In the genomic region with DNA sequence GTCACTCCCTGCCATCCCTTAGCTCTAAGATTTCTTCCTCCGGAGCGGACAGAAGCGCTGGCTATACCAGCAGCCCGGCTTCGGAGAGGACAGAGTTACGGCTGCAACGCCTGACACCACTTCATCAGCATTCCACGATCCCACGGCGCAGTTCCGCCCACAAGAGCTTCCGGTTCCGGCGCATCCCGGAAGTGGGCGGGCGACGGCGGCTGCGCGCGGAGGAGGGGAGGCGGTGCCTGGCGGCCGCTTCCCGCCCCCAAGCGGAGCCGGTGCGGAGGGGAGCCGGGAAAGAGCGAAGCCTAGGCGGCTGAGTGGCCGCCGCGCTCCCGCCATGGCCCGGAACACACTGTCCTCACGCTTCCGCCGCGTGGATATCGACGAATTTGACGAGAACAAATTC, we compare ENCODE assay signal across 8 mouse cellular contexts. TPM values are rescaled to one million over a fixed set of nuclear protein-coding genes. Genes with fewer than 3 reads are reported as not detected.
A peak's percentile ranks its signal among the peaks of the same experiment; 100 is the strongest.
DNase-seq lines count a peak whose midpoint lies in the region; ATAC-seq and TF ChIP-seq lines count a peak whose summit lies in the region.

No protein-coding gene starts in this region.

- H3K9ac ChIP-seq in lung, embryonic 15.5 days: peak overlapping the region; percentile 89

- TF ChIP-seq POLR2A in olfactory bulb, adult 2 months (IDR thresholded peaks at IDR 0.05; ENCODE audit: insufficient read depth, low read depth, low read length): peak; percentile 93

- H3K36me3 ChIP-seq in lung, embryonic 15.5 days: peaks cover 12% of the 10 kb centered on the region

- no peaks in the 10 kb centered on the region for H3K9me3 ChIP-seq in lung, embryonic 15.5 days

- peak overlapping the region; percentile 93 for H3K27ac ChIP-seq in lung, embryonic 15.5 days
- peak overlapping the region; percentile 74 for H3K27ac ChIP-seq in olfactory bulb, adult 2 months (ENCODE audit: insufficient read depth, low read depth, low read length)

- H3K4me2 ChIP-seq in lung, embryonic 15.5 days: peak overlapping the region; percentile 87

- H3K4me3 ChIP-seq in lung, embryonic 15.5 days: peak overlapping the region; percentile 85
- H3K4me3 ChIP-seq in olfactory bulb, adult 2 months (ENCODE audit: insufficient read depth, low read depth, low read length): peak overlapping the region; percentile 89

- peaks cover 43% of the 10 kb centered on the region for H3K4me1 ChIP-seq in lung, embryonic 15.5 days
- peaks cover 13% of the 10 kb centered on the region for H3K4me1 ChIP-seq in olfactory bulb, adult 2 months (ENCODE audit: control insufficient read depth, insufficient read depth, low read length)

- no peaks in the 10 kb centered on the region for H3K27me3 ChIP-seq in lung, embryonic 15.5 days

- ATAC-seq in hematopoietic stem cell, adult 5-6 weeks (replicated peaks in 1 of 2; ENCODE audit: insufficient read depth in 1 of 2, low FRiP score in 2 of 2, low TSS enrichment in 1 of 2, low read depth in 1 of 2, poor library complexity in 2 of 2, severe bottlenecking in 2 of 2): peak; percentile 31 to 60
- ATAC-seq in lung, embryonic 15.5 days (ENCODE audit: borderline replicate concordance, extremely low read depth, low FRiP score, low TSS enrichment): peak; percentile 89

- TF ChIP-seq CTCF in olfactory bulb, adult 2 months (IDR thresholded peaks at IDR 0.05; ENCODE audit: insufficient read depth, low read depth, low read length): no peak

- WGBS in lung, embryonic 15.5 days: under 1% methylated on average over 44 of the region's 44 CpGs
- WGBS in olfactory bulb, adult 2 months: under 1% methylated on average over 44 of the region's 44 CpGs

- peak; percentile 96 for DNase-seq in MN1 (ENCODE audit: low spot score)
- DNase-seq in cerebellum, adult 8-10 months: peak; percentile 92
- peak; percentile 88 for DNase-seq in forelimb bud, embryonic 11.5 days (ENCODE audit: low read depth, low spot score)
- DNase-seq in layer of hippocampus, adult 9-10 months (ENCODE audit: low spot score): peak; percentile 76
- peak; percentile 87 to 90 for DNase-seq in thymus, adult 18-20 months

RNA-seq across cellular contexts. Expression of a gene that starts 2.4 kb away (rescaled TPM):
- 1,207 and 1,504 TPM in 2 replicates for total RNA-seq in hematopoietic stem cell, adult 5-6 weeks (2017)
- polyA plus RNA-seq in lung, embryonic 15.5 days (2015; fragmentation: Nextera tagmentation; extraction: Ambion mirVana): 831 and 909 TPM in 2 replicates
- polyA plus RNA-seq in olfactory bulb, adult 2 months (2012; ENCODE audit: insufficient read depth, insufficient read length, low replicate concordance, missing spikeins): not detected in 2 replicates

RNA-seq across cellular contexts. Expression of a gene that starts 2.7 kb away (rescaled TPM):
- total RNA-seq in hematopoietic stem cell, adult 5-6 weeks (2017): 61.2 and 64.3 TPM in 2 replicates
- 126 and 129 TPM in 2 replicates for polyA plus RNA-seq in lung, embryonic 15.5 days (2015; fragmentation: Nextera tagmentation; extraction: Ambion mirVana)
- polyA plus RNA-seq in olfactory bulb, adult 2 months (2012; ENCODE audit: insufficient read depth, insufficient read length, low replicate concordance, missing spikeins): not detected in 2 replicates

RNA-seq across cellular contexts. Expression of a gene that starts 10.6 kb away (rescaled TPM):
- 0.44 and 0.65 TPM in 2 replicates for total RNA-seq in hematopoietic stem cell, adult 5-6 weeks (2017)
- polyA plus RNA-seq in lung, embryonic 15.5 days (2015; fragmentation: Nextera tagmentation; extraction: Ambion mirVana): 1.4 and 2.1 TPM in 2 replicates
- not detected in 2 replicates for polyA plus RNA-seq in olfactory bulb, adult 2 months (2012; ENCODE audit: insufficient read depth, insufficient read length, low replicate concordance, missing spikeins)

RNA-seq across cellular contexts. Expression of a gene that starts 57.5 kb away (rescaled TPM):
- 27.3 and 33.0 TPM in 2 replicates for total RNA-seq in hematopoietic stem cell, adult 5-6 weeks (2017)
- 24.9 TPM in 2 replicates for polyA plus RNA-seq in lung, embryonic 15.5 days (2015; fragmentation: Nextera tagmentation; extraction: Ambion mirVana)
- polyA plus RNA-seq in olfactory bulb, adult 2 months (2012; ENCODE audit: insufficient read depth, insufficient read length, low replicate concordance, missing spikeins): 129 TPM in 1 of 2 replicates, not detected in the other

Comparison
In these comparisons a context has a peak if more than half of its experiments do, and no peak if none do; other contexts are left out.
1. Peak in every context shown above with its lines: DNase-seq, ATAC-seq, H3K4me3 ChIP-seq and H3K27ac ChIP-seq.